Mouse (Mus musculus) megakaryocyte, embryonic 14.5 days (primary cell): ENCODE data around the gene Srp68. TPM values are rescaled to one million over a fixed set of nuclear protein-coding genes. Genes with fewer than 3 reads are reported as not detected.

ENCODE experiments used
- H3K27me3 ChIP-seq: replicated peaks from 2 replicates; pipeline ENCODE3; 2012; ENCODE audit warnings: inconsistent platforms
- H3K36me3 ChIP-seq: replicated peaks from 2 replicates; pipeline ENCODE3; 2012; ENCODE audit warnings: low read length, inconsistent platforms, mixed read lengths
- H3K4me1 ChIP-seq: 2 replicates; pipeline ENCODE4 v1.6.1; 2012; ENCODE audit warnings: inconsistent platforms
- H3K4me3 ChIP-seq: replicated peaks from 2 replicates; pipeline ENCODE3; 2012; ENCODE audit warnings: moderate library complexity, mild to moderate bottlenecking, inconsistent platforms
- H3K9me3 ChIP-seq: 2 replicates; pipeline ENCODE4 v1.6.1; 2012; ENCODE audit warnings: inconsistent platforms
- FLI1 ChIP-seq: IDR thresholded peaks from 2 replicates; pipeline ENCODE4 v1.6.1; 2012; ENCODE audit warnings: low read length, inconsistent platforms, mixed read lengths
- GATA1 ChIP-seq: IDR thresholded peaks from 3 replicates; pipeline ENCODE4 v1.6.1; 2012; ENCODE audit warnings: mixed read lengths, low read length, inconsistent platforms, borderline replicate concordance
- polyA plus RNA-seq: library from polyadenylated mRNA; stranded (reverse); fragments of >175 nt; gene quantifications from 2 replicates; pipeline ENCODE4 v1.2.3, GENCODE M21; 2012; ENCODE audit warnings: low replicate concordance; ENCODE audit not compliant: insufficient read depth

The Srp68 gene
- polyA plus RNA-seq, 1 experiment: 34.1 TPM

DNA sequence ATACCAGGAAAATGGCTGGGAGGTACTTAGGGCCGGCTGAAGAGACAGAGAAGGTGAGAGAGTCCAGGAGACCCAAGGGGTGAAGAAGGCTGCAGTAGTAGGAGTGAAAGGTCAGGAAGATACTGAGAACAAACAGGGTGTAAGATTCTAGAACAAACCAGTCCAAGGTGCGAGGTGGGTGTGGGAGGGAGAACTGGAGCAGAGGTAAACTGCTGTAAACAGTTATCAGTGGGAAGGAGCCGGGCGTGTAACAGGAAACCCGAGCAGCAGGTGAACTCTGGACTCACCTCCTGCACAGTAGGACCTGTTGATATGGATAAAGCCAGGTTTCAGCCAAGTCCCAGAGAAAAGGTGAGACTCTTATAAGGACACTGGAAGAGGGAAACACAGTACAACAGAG is 63.3 kb downstream of the Srp68 start:
- TF ChIP-seq FLI1: no peak
- peaks cover 16% of the 10 kb centered on the region for H3K4me1 ChIP-seq
- no peaks in the 10 kb centered on the region for H3K27me3 ChIP-seq
- peaks cover 67% of the 10 kb centered on the region for H3K36me3 ChIP-seq
- no peak overlapping the region for H3K4me3 ChIP-seq
- H3K9me3 ChIP-seq: peaks cover 5% of the 10 kb centered on the region; the same call in 1 of the 2 replicates

DNA sequence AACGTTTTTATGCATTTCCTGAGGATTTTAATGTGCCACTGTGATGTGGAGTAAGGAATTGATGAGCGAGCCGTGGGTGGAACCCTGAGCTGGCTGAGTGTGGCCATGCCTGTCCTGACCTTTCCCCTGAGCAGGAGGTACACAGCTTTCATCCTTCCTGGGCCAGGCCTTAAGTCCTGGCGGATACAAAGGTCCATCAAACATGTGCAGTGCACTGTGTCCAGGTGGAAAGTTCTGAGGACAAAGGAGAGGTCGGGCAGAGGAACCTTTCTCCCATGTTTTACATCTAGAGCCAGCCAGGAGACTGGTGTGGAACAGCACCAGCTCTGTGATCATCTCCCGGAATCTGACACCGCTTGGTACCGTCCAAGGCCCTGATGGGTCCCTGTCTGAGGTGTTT is 64.8 kb downstream of the Srp68 start:
- Histone ChIP-seq H3K4me1 (peaks cover 10% of the 10 kb centered on the region), H3K4me3 (no peak overlapping the region), H3K36me3 (peaks cover 69% of the 10 kb centered on the region), H3K9me3 (peaks cover 5% of the 10 kb centered on the region; the same call in 1 of the 2 replicates), H3K27me3 (no peaks in the 10 kb centered on the region)
- no peak for TF ChIP-seq GATA1
- no peak for TF ChIP-seq FLI1

DNA sequence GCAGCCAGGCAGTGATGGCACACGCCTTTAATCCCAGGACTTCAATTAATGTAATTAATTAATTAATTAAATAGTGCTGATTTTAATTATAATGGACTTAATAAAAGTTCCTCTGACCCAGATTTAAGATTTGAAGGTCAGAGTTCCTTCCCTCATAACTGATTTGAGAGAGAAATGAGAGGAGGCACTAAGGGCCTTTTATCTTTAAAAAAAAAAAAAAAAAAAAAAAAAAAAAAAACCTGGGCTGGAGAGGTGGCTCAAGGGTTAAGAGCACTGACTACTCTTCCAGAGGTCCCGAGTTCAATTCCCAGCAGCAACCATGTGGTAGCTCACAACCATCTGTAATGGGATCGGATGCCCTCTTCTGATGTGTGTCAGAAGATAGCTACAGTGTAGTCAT is 65.4 kb downstream of the Srp68 start:
- no peak for TF ChIP-seq GATA1
- TF ChIP-seq FLI1: no peak
- H3K27me3 ChIP-seq: no peaks in the 10 kb centered on the region
- peaks cover 7% of the 10 kb centered on the region for H3K4me1 ChIP-seq
- H3K4me3 ChIP-seq: no peak overlapping the region
- H3K36me3 ChIP-seq: peaks cover 70% of the 10 kb centered on the region
- H3K9me3 ChIP-seq: peaks cover 5% of the 10 kb centered on the region; the same call in 1 of the 2 replicates

DNA sequence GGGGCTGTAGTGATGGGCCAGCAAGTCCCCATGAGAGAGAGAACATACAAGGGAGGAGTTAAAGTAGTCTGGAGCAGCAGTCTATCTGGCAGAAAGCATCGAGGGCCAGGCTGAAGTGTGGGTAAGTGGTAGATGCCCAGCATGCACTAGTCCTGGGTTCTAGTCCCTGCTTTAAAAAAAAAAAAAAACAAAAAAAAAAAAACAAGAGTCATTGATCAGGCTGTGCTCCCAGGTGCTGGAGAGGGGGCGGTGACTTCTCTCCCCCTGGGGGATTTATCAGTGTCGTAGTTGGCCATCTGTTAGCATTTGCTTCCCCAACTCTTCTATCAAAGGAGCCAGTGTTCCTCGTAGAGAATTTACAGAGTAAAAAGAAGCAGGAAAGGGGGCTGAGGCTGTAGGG is 67.3 kb downstream of the Srp68 start:
- H3K36me3 ChIP-seq: peaks cover 77% of the 10 kb centered on the region
- no peak overlapping the region for H3K4me3 ChIP-seq
- peaks cover 10% of the 10 kb centered on the region for H3K4me1 ChIP-seq
- no peaks in the 10 kb centered on the region for H3K27me3 ChIP-seq
- peaks cover 5% of the 10 kb centered on the region; the same call in 1 of the 2 replicates for H3K9me3 ChIP-seq
- TF ChIP-seq GATA1 (no peak), FLI1 (no peak)

DNA sequence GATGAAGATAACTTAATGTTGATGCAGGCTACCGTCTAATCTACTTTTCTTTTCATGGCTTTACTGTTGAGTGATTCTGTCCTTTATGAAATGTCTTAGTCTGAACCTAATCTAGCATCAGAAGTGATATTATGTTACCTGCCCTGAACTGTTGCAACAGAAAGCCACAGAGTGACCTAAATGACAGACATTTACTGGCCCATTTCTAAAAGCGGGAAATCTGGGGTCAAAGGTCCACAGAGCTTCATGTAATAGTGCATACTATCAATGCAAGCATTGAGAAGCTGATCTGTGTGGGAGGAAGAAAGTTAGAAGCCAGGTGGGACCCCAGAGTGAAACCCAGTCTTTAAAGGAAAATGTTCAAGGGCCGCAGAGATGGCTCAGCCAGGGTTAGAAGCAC is 70.9 kb downstream of the Srp68 start:
- H3K9me3 ChIP-seq: peaks cover 5% of the 10 kb centered on the region; the same call in 1 of the 2 replicates
- TF ChIP-seq GATA1 (no peak), FLI1 (no peak)
- no peak overlapping the region for H3K4me3 ChIP-seq
- peaks cover 60% of the 10 kb centered on the region for H3K36me3 ChIP-seq
- no peaks in the 10 kb centered on the region for H3K27me3 ChIP-seq
- peaks cover 20% of the 10 kb centered on the region for H3K4me1 ChIP-seq

DNA sequence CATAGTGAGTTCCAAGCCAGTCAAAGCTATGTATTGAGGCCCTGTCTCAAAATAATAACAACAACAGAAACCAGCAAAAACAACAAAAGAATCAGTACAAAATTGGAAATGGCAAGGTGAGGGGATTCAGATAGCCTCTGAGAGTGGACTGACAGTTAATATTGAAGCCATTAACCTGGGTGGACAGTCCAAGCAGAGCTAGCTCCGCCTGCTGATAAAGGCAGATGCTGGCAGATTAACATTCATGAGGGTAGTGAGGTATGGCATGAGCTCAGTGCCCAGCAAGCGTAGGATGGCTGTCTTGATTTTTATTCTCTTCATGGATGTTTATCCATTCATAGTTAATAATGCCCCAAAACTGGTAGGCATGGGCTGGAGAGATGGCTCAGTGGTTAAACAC is 72.9 kb downstream of the Srp68 start:
- Histone ChIP-seq H3K36me3 (peaks cover 56% of the 10 kb centered on the region), H3K27me3 (no peaks in the 10 kb centered on the region), H3K9me3 (no peaks in the 10 kb centered on the region), H3K4me1 (peaks cover 39% of the 10 kb centered on the region), H3K4me3 (no peak overlapping the region)
- TF ChIP-seq GATA1: no peak
- TF ChIP-seq FLI1: no peak

DNA sequence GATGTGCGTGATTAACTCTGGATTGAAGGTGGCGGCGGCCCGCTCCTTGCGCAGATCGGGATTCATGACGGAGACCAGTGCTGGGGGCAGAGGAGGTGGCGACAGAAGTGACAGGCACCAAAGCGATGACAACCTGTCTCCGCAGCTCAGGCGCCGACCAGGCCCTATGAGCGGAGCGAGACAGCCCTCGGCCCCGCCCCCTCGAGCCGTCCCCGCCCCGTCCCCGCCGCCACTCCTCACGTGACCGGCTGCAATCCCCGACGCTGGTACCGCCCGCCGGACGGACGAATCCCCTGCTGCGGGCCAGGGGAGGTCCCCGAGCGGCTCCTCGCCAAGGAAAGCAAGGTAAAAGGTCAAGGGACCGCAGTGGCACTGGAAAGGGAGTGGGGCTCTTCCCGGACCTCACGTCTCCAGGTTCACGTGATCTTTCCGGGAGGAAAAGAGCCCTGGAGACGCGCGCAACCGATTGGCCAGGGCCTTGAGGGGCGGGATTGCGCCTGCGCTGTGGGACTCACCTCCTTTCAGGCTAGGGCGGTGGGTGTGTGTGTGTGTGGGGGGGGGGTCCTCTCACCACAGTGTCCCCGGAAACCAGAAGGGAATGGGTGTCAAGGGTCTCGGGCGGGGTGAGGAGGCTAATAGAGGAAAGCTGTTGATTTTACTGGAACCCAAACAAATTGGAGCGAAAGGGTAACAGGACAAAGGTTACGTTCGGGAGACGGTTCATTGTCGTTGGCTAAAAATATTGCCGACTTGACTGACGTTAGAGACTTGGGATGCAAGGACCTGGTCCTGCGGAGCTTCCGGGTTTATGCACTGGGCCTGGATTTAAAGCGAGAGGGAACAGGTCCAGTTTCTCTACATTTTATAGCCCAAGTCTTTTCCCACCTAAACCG is 75.1 kb downstream of the Srp68 start, which contains the start of the genes Ten1 and Acox1:
Ten1 (plus strand) TSS at position 217 of the 893 bp plus-strand sequence.
Acox1 (minus strand) TSS at position 407 of the 893 bp plus-strand sequence.
- TF ChIP-seq GATA1: no peak
- TF ChIP-seq FLI1: no peak
- Histone ChIP-seq H3K4me3 (peak within 1 kb of the TSS; percentile 97), H3K4me1 (peaks cover 61% of the 10 kb centered on the region), H3K27me3 (no peaks in the 10 kb centered on the region), H3K9me3 (no peaks in the 10 kb centered on the region), H3K36me3 (peaks cover 41% of the 10 kb centered on the region)

DNA sequence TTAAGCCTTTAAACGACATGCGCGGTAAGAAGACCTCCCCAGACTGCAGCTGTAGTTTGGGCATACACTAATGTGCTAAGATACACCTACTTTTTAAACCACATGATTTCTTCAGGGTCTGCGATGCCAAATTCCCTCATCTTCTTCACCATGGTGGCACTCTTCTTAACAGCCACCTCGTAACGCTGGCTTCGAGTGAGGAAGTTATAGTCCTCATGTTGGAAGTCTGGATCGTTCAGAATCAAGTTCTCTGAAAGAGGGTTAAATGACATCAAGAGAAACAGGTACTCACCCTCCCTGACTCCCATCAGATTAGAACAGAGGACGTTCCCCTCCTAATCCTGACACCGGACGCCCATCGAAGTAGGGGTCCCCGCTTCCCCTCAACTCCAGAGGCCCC is 75.9 kb downstream of the Srp68 start:
- peaks cover 34% of the 10 kb centered on the region for H3K36me3 ChIP-seq
- no peak for TF ChIP-seq GATA1
- TF ChIP-seq FLI1: no peak
- H3K27me3 ChIP-seq: no peaks in the 10 kb centered on the region
- H3K9me3 ChIP-seq: no peaks in the 10 kb centered on the region
- peaks cover 66% of the 10 kb centered on the region for H3K4me1 ChIP-seq
- peak overlapping the region; percentile 97 for H3K4me3 ChIP-seq

DNA sequence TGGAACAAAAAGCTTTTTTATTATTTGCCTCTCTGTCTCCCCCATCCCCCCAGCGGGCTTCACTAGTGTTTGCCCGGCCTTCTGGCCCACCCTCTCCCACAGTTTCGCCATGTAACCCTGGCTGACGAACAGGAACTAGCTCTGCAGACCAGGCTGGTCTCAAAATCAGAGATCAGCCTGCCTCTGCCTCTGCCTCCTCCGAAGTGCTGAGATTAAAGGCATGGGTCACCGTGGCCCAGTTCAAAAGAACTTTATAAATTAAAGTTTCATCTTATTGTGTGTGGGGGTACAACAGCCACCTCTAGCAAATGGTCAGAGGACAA is 76.5 kb downstream of the Srp68 start:
- Histone ChIP-seq H3K4me1 (peaks cover 72% of the 10 kb centered on the region), H3K4me3 (peak overlapping the region; percentile 97), H3K27me3 (no peaks in the 10 kb centered on the region), H3K9me3 (no peaks in the 10 kb centered on the region), H3K36me3 (peaks cover 29% of the 10 kb centered on the region)
- no peak for TF ChIP-seq FLI1
- TF ChIP-seq GATA1: no peak

DNA sequence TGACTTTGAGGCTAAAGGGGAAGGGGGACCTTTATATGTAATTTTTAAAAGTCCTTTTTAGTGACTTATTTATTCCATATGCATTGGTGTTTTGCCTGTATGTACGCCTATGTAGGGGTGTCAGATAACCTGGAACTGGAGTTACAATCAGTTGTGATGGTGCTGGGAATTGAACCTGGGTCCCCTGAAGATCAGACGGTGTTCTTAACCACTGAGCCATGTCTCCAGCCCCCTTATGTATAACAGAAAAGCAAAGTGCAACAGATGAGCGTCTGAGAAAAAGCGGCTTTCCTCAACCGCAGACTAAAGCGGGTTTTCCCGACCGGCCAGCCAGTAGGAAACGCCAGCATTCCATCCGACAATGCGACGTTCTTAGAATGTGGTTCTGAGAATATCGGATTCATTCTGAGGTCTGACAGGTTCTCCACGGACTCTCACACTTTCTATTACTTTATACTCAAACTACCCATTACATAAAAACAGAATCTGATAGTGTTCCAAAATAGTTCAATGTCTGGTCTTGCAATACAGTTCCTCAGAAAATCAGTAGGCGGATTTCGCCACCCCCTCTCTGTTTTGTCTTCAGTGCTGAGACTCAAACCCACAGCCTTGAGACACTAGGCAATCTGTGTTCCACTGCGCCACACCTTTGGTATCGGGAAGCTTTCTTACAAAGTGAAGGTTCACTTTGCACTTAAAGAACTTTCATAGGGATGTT is 77.0 kb downstream of the Srp68 start:
- peak overlapping the region; percentile 65 for H3K4me3 ChIP-seq
- no peaks in the 10 kb centered on the region for H3K27me3 ChIP-seq
- peaks cover 72% of the 10 kb centered on the region for H3K4me1 ChIP-seq
- H3K9me3 ChIP-seq: no peaks in the 10 kb centered on the region
- TF ChIP-seq GATA1: no peak
- no peak for TF ChIP-seq FLI1
- peaks cover 27% of the 10 kb centered on the region for H3K36me3 ChIP-seq
